Mouse (Mus musculus): ENCODE data around the gene Tmem150a.

DNA sequence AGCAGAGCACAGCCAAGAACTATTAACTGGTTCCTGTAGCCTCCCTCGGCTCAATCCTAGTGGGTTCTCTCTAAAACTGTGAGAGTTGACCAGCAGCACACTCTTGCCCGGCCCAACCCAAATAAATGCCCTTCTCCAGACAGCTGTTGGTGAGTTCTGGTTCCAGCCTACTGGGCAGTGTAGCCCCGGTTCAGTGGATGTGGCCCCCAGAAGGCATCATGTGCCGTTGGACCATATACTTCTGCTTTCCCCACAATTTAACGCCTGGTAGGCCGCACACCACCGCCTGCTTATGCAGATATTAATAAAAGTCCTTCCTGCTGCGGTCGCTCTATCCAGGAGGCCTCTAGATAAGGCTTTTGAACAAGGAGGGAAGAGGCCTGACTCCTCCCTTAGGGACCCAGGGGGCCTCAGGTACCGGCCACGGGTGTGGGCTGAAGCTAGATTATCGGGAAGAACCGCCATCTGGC is 34.3 kb downstream of the Tmem150a start:
- TF ChIP-seq CTCF (IDR thresholded peaks at IDR 0.05; ENCODE audit: borderline replicate concordance, control insufficient read depth, extremely low read depth, insufficient read depth, low read length, poor library complexity): no peak
- peak; percentile 7; the same call in 1 of the 2 replicates for TF ChIP-seq POLR2A (IDR thresholded peaks at IDR 0.05; ENCODE audit: control insufficient read depth, extremely low read depth, insufficient read depth, low read length, poor library complexity)

Measured in thymus, adult 2 months (tissue).